Comparison of ENCODE assay signal across 24 mouse cellular contexts in the genomic region with DNA sequence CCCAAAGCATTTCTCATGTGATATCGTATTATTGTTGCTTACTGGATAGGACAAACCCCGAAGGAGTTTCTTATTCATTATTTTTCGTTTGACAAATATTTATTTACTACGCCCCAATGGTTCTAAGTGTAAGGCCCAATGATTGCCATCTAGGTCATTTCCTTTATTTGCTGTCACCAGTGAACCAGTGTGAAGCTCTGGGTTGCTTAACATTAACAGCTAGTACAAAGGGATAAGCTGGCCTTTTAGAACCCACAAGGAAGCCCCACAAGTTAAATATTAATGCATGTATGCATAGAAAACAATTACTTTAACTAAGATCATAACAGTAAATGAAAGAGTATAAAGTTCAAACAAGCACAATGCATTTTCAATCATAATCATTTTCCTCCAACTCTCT.
"Had no signal": no experiment of that assay in that cellular context is flagged by ENCODE, and none has a peak within 500 bp of the region (broad histone marks: within the 10 kb centered on the region; RNA-seq: fewer than 3 reads in every experiment).

No protein-coding gene starts in this region.

- H3K36me3 ChIP-seq: heart, embryonic 12.5 days; hindbrain, embryonic 10.5 days; hindbrain, embryonic 12.5 days; limb, embryonic 13.5 days; limb, embryonic 15.5 days; liver, embryonic 13.5 days had no signal

- H3K27me3 ChIP-seq: heart, embryonic 12.5 days; hindbrain, embryonic 12.5 days; limb, embryonic 13.5 days; limb, embryonic 15.5 days had no signal

- DNase-seq: forebrain, postnatal 0 days; gastrocnemius, postnatal 14 days; gastrocnemius, postnatal 36 days; heart, adult 11 months; heart, adult 2 months; heart, postnatal 10 days; heart, postnatal 4 days; kidney, adult 18-20 months; kidney, adult 8-10 months; kidney, postnatal 10 days; kidney, postnatal 25 days; kidney, postnatal 4 days; layer of hippocampus, adult 9-11 months; layer of hippocampus, postnatal 36 days; left cerebral cortex, postnatal 4 days; liver, embryonic 13.5 days had no signal

- H3K9ac ChIP-seq: forebrain, postnatal 0 days; heart, embryonic 12.5 days; hindbrain, embryonic 12.5 days; hindbrain, embryonic 14.5 days; limb, embryonic 13.5 days; limb, embryonic 15.5 days; liver, embryonic 13.5 days had no signal

- ATAC-seq: forebrain, postnatal 0 days; hindbrain, embryonic 16.5 days; inflammation-experienced regulatory T-cells, adult 6 months had no signal

- H3K9me3 ChIP-seq: heart, embryonic 12.5 days; hindbrain, embryonic 10.5 days; hindbrain, embryonic 12.5 days; limb, embryonic 13.5 days; limb, embryonic 15.5 days; liver, embryonic 13.5 days had no signal

- H3K4me3 ChIP-seq: heart, adult 2 months; heart, embryonic 12.5 days; hindbrain, embryonic 10.5 days; hindbrain, embryonic 12.5 days; limb, embryonic 13.5 days; limb, embryonic 15.5 days; liver, embryonic 13.5 days had no signal

- H3K4me2 ChIP-seq: heart, embryonic 12.5 days; hindbrain, embryonic 12.5 days; hindbrain, embryonic 14.5 days; limb, embryonic 13.5 days; limb, embryonic 15.5 days; liver, embryonic 13.5 days had no signal

- H3K27ac ChIP-seq: heart, adult 2 months; hindbrain, embryonic 10.5 days; hindbrain, embryonic 12.5 days; hindbrain, embryonic 14.5 days; limb, embryonic 13.5 days; limb, embryonic 15.5 days; liver, embryonic 13.5 days had no signal
